Mouse (Mus musculus): ENCODE results near the gene Pdpr. TPM values are rescaled to one million over a fixed set of nuclear protein-coding genes. Genes with fewer than 3 reads are reported as not detected.
"Not testable (repeated sequence)": the region's sequence is repeated elsewhere in the genome, so short reads cannot be mapped to it uniquely, and the experiment has no call there.

Pdpr gene
- polyA plus RNA-seq, 1 experiment, result 8.6 TPM

DNA sequence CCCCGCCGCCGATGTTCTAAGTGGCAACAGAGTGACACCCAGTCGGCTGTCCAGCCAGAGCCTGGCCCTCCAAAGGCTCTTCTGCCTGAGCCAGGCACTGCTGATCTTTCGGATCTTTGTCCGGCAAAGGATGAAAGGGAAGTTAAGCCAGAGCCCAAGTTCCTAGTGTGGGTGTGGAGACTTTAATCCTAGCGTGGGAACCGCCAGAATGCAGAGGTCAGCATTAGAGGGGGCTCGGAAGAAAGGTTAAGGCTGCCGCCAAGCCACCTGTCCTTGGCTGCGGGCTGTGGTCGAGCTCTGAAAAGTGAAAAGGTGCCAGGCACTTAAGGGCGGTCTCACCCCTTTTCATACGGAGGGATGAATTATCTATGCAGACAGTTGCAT lies 32.8 kb upstream of the Pdpr start:
- Histone ChIP-seq H3K79me2 (ENCODE audit: control insufficient read depth, insufficient read depth) (peaks cover 11% of the 10 kb centered on the region), H3ac (ENCODE audit: control insufficient read depth, insufficient read length) (peak overlapping the region; percentile 14), H3K36me3 (ENCODE audit: control insufficient read depth, insufficient read depth) (no peaks in the 10 kb centered on the region), H3K4me2 (ENCODE audit: low read depth) (peak overlapping the region; percentile 90), H3K27me3 (ENCODE audit: control insufficient read depth, insufficient read depth, insufficient read length) (no peaks in the 10 kb centered on the region), H3K4me3 (peak overlapping the region; percentile 47)
- TF ChIP-seq REST (IDR thresholded peaks at IDR 0.05; ENCODE audit: insufficient read depth, insufficient read length) (no peak), MYOD1 (IDR thresholded peaks at IDR 0.05; ENCODE audit: control insufficient read depth in 1 of 3, insufficient read length in 2 of 3, low read depth in 2 of 3) (peak in 1 of 3 experiments; percentile 65), MYOG (IDR thresholded peaks at IDR 0.05; ENCODE audit: control insufficient read depth in 1 of 3, insufficient read depth in 1 of 3, insufficient read length in 2 of 3, low read depth in 2 of 3) (peak in 1 of 3 experiments; percentile 20), TCF12 (IDR thresholded peaks at IDR 0.05; ENCODE audit: insufficient read depth, poor library complexity, severe bottlenecking) (no peak)

DNA sequence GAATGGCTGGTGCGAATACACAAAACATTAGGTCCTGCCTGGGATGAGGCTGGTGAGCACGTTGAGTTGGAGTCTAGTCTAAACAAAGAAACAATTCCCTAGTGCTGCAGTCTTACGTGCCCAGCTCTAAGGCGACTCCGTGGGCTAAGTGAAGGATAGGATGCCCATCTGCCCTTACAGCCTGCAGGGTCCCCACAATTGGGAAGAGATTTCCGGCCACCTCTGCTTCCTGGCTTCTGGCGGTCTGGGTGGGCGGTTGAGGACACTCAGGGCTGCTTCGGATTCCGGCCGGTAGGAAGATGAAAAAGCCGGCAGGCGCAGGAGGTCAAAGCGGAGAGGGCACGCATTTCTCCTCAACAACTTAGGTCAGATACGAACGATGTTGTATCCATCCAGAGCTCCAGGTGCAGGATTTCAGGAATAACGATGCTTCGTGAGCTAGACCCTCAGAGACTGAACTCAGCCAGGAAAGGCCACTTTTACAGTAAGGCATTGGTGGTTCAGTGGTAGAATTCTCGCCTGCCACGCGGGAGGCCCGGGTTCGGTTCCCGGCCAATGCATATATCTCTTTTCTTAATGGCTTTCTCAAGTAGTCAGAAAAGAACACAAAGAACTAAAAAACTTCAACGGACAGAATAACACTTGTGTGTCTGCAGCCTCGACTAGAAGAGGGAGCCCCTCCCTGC lies 32.2 kb upstream of the Pdpr start:
- peaks cover 9% of the 10 kb centered on the region for H3K79me2 ChIP-seq (ENCODE audit: control insufficient read depth, insufficient read depth)
- H3K36me3 ChIP-seq (ENCODE audit: control insufficient read depth, insufficient read depth), result no peaks in the 10 kb centered on the region
- H3ac ChIP-seq (ENCODE audit: control insufficient read depth, insufficient read length), result peak overlapping the region; percentile 14
- H3K4me3 ChIP-seq, result peak overlapping the region; percentile 47
- H3K4me2 ChIP-seq (ENCODE audit: low read depth), result peak overlapping the region; percentile 90
- no peaks in the 10 kb centered on the region for H3K27me3 ChIP-seq (ENCODE audit: control insufficient read depth, insufficient read depth, insufficient read length)
- TF ChIP-seq E2F4 (IDR thresholded peaks at IDR 0.05; ENCODE audit: insufficient read depth) (peak; percentile 33), MYOD1 (IDR thresholded peaks at IDR 0.05; ENCODE audit: control insufficient read depth in 1 of 3, insufficient read length in 2 of 3, low read depth in 2 of 3) (no peak), SRF (IDR thresholded peaks at IDR 0.05; ENCODE audit: control insufficient read depth, insufficient read length, low read depth) (no peak), MYOG (IDR thresholded peaks at IDR 0.05; ENCODE audit: control insufficient read depth in 1 of 3, insufficient read depth in 1 of 3, insufficient read length in 2 of 3, low read depth in 2 of 3) (no peak)

GRCm38 (mm10) chr8:111062893-111063292 lies 31.5 kb upstream of the Pdpr start:
- Histone ChIP-seq H3K36me3 (ENCODE audit: control insufficient read depth, insufficient read depth) (no peaks in the 10 kb centered on the region), H3K27me3 (ENCODE audit: control insufficient read depth, insufficient read depth, insufficient read length) (no peaks in the 10 kb centered on the region), H3ac (ENCODE audit: control insufficient read depth, insufficient read length) (no peak overlapping the region), H3K79me2 (ENCODE audit: control insufficient read depth, insufficient read depth) (peaks cover 3% of the 10 kb centered on the region), H3K4me2 (ENCODE audit: low read depth) (peak overlapping the region; percentile 90), H3K4me3 (peak overlapping the region; percentile 47)
- TF ChIP-seq POLR2AphosphoS2 (IDR thresholded peaks at IDR 0.05; ENCODE audit: insufficient read length, low read depth) (no peak), REST (IDR thresholded peaks at IDR 0.05; ENCODE audit: insufficient read depth, insufficient read length) (no peak), TCF12 (IDR thresholded peaks at IDR 0.05; ENCODE audit: insufficient read depth, poor library complexity, severe bottlenecking) (no peak), SRF (IDR thresholded peaks at IDR 0.05; ENCODE audit: control insufficient read depth, insufficient read length, low read depth) (no peak), USF1 (IDR thresholded peaks at IDR 0.05; ENCODE audit: low read depth) (no peak), POLR2A (IDR thresholded peaks at IDR 0.05; ENCODE audit: insufficient read length, low read depth) (no peak), MAX (IDR thresholded peaks at IDR 0.05; ENCODE audit: low read depth) (no peak), MYOD1 (IDR thresholded peaks at IDR 0.05; ENCODE audit: control insufficient read depth in 1 of 3, insufficient read length in 2 of 3, low read depth in 2 of 3) (no peak), TCF3 (IDR thresholded peaks at IDR 0.05; ENCODE audit: insufficient read length, low read depth) (no peak), MYOG (IDR thresholded peaks at IDR 0.05; ENCODE audit: control insufficient read depth in 1 of 3, insufficient read depth in 1 of 3, insufficient read length in 2 of 3, low read depth in 2 of 3) (no peak)

DNA sequence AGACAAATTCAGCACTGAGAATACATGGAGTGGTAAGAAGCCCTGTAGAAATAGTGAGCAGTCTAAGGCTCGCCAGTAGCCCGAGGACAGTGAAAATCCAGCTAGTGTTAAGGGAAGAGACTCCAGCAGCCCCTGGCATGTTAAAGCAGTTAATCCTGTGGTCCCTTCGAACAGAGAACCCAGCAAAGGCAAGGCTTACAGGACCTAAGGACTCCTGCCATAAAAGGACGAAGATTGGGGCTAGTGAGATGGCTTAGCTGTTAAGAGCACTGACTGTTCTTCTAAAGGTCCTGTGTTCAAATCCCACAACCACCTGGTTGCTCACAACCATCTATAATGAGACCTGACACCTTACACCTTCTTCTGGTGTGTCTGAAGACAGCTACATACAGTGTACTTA lies 28.1 kb upstream of the Pdpr start:
- TF ChIP-seq POLR2AphosphoS2 (IDR thresholded peaks at IDR 0.05; ENCODE audit: insufficient read length, low read depth) (no peak), TCF3 (IDR thresholded peaks at IDR 0.05; ENCODE audit: insufficient read length, low read depth) (no peak), SRF (IDR thresholded peaks at IDR 0.05; ENCODE audit: control insufficient read depth, insufficient read length, low read depth) (no peak), MYOG (IDR thresholded peaks at IDR 0.05; ENCODE audit: control insufficient read depth in 1 of 3, insufficient read depth in 1 of 3, insufficient read length in 2 of 3, low read depth in 2 of 3) (no peak), MAX (IDR thresholded peaks at IDR 0.05; ENCODE audit: low read depth) (no peak), REST (IDR thresholded peaks at IDR 0.05; ENCODE audit: insufficient read depth, insufficient read length) (no peak), POLR2A (IDR thresholded peaks at IDR 0.05; ENCODE audit: insufficient read length, low read depth) (no peak), MYOD1 (IDR thresholded peaks at IDR 0.05; ENCODE audit: control insufficient read depth in 1 of 3, insufficient read length in 2 of 3, low read depth in 2 of 3) (no peak), TCF12 (IDR thresholded peaks at IDR 0.05; ENCODE audit: insufficient read depth, poor library complexity, severe bottlenecking) (no peak), E2F4 (IDR thresholded peaks at IDR 0.05; ENCODE audit: insufficient read depth) (no peak), USF1 (IDR thresholded peaks at IDR 0.05; ENCODE audit: low read depth) (no peak), CEBPB (IDR thresholded peaks at IDR 0.05; ENCODE audit: insufficient read depth, poor library complexity, severe bottlenecking) (no peak)
- H3ac ChIP-seq (ENCODE audit: control insufficient read depth, insufficient read length), result no peak overlapping the region
- H3K36me3 ChIP-seq (ENCODE audit: control insufficient read depth, insufficient read depth), result no peaks in the 10 kb centered on the region
- H3K79me2 ChIP-seq (ENCODE audit: control insufficient read depth, insufficient read depth), result no peaks in the 10 kb centered on the region
- no peaks in the 10 kb centered on the region for H3K27me3 ChIP-seq (ENCODE audit: control insufficient read depth, insufficient read depth, insufficient read length)
- no peak overlapping the region for H3K4me3 ChIP-seq
- H3K4me2 ChIP-seq (ENCODE audit: low read depth), result peak overlapping the region; percentile 48

GRCm38 (mm10) chr8:111067439-111067838 lies 27.0 kb upstream of the Pdpr start:
- no peaks in the 10 kb centered on the region for H3K36me3 ChIP-seq (ENCODE audit: control insufficient read depth, insufficient read depth)

GRCm38 (mm10) chr8:111068660-111069059 lies 25.8 kb upstream of the Pdpr start:
- not testable (repeated sequence) for H3K4me3 ChIP-seq; H3K4me2 ChIP-seq (ENCODE audit: low read depth); H3ac ChIP-seq (ENCODE audit: control insufficient read depth, insufficient read length); H3K36me3 ChIP-seq (ENCODE audit: control insufficient read depth, insufficient read depth); H3K27me3 ChIP-seq (ENCODE audit: control insufficient read depth, insufficient read depth, insufficient read length); H3K79me2 ChIP-seq (ENCODE audit: control insufficient read depth, insufficient read depth)

More at GRCm38 (mm10) chr8:111067439-111067838, 27.0 kb upstream of the Pdpr start:
- Histone ChIP-seq H3K4me2 (ENCODE audit: low read depth) (peak overlapping the region; percentile 12), H3K79me2 (ENCODE audit: control insufficient read depth, insufficient read depth) (no peaks in the 10 kb centered on the region), H3K27me3 (ENCODE audit: control insufficient read depth, insufficient read depth, insufficient read length) (no peaks in the 10 kb centered on the region), H3K4me3 (no peak overlapping the region), H3ac (ENCODE audit: control insufficient read depth, insufficient read length) (no peak overlapping the region)
- no peak for TF ChIP-seq MAX (IDR thresholded peaks at IDR 0.05; ENCODE audit: low read depth)
- no peak for TF ChIP-seq E2F4 (IDR thresholded peaks at IDR 0.05; ENCODE audit: insufficient read depth)
- no peak for TF ChIP-seq USF1 (IDR thresholded peaks at IDR 0.05; ENCODE audit: low read depth)
- no peak for TF ChIP-seq REST (IDR thresholded peaks at IDR 0.05; ENCODE audit: insufficient read depth, insufficient read length)
- no peak for TF ChIP-seq CEBPB (IDR thresholded peaks at IDR 0.05; ENCODE audit: insufficient read depth, poor library complexity, severe bottlenecking)
- TF ChIP-seq POLR2A (IDR thresholded peaks at IDR 0.05; ENCODE audit: insufficient read length, low read depth), result no peak
- no peak for TF ChIP-seq SRF (IDR thresholded peaks at IDR 0.05; ENCODE audit: control insufficient read depth, insufficient read length, low read depth)
- no peak for TF ChIP-seq MYOG (IDR thresholded peaks at IDR 0.05; ENCODE audit: control insufficient read depth in 1 of 3, insufficient read depth in 1 of 3, insufficient read length in 2 of 3, low read depth in 2 of 3)
- TF ChIP-seq TCF3 (IDR thresholded peaks at IDR 0.05; ENCODE audit: insufficient read length, low read depth), result no peak
- no peak for TF ChIP-seq MYOD1 (IDR thresholded peaks at IDR 0.05; ENCODE audit: control insufficient read depth in 1 of 3, insufficient read length in 2 of 3, low read depth in 2 of 3)
- TF ChIP-seq TCF12 (IDR thresholded peaks at IDR 0.05; ENCODE audit: insufficient read depth, poor library complexity, severe bottlenecking), result no peak
